Mouse (Mus musculus) C2C12 (cell line): ENCODE measurements at regions not wholly inside any gene's neighbourhood (a gene's known extent, or its start where the extent isn't known, plus 50 kb on each side); places are given as distances from the start of the nearest gene placed in this dataset.

Source experiments
- CTCF ChIP-seq: IDR thresholded peaks from one replicate; pipeline ENCODE4 v1.5.1; 2011; ENCODE audit not compliant: control insufficient read depth, insufficient read depth, insufficient read length
- MYOG ChIP-seq: IDR thresholded peaks from one replicate; pipeline ENCODE4 v1.6.1; 2011; ENCODE audit not compliant: control insufficient read depth, insufficient read length; ENCODE audit errors: extremely low read depth
- USF1 ChIP-seq: IDR thresholded peaks from one replicate; pipeline ENCODE4 v1.6.1; 2011; ENCODE audit warnings: low read depth, mild to moderate bottlenecking, control low read depth, moderate library complexity

DNA sequence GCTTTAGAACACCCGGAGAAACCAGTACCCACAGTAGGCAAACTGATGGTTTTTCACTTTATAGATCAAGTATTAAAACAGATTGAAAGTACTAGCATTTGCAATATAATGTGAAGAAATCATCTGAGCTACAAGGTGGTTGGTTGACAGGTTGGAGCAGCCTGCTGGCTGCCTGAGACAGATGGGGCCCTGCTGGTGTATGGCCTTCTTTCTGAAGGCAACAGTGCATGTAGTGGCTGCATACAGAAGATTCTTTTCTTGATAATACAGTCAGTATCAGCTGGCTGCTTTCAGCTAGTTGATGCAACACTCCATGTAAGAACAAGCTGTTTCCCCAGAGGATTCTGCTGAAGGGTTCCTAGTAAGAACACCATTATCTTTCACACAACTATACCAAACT, 720.6 kb downstream of the Tlr4 start:
- TF ChIP-seq CTCF = no peak
- no peak for TF ChIP-seq MYOG
- TF ChIP-seq USF1 = no peak
